Mouse (Mus musculus): ENCODE measurements around the gene 4930502E18Rik. TPM values are rescaled to one million over a fixed set of nuclear protein-coding genes. Genes with fewer than 3 reads are reported as not detected.
"Not testable (repeated sequence)": the region's sequence is repeated elsewhere in the genome, so short reads cannot be mapped to it uniquely, and the experiment has no call there.

The 4930502E18Rik gene
- 0.20 and 0.58 TPM in 2 replicates for polyA plus RNA-seq (2016; fragmentation: Nextera tagmentation; extraction: Ambion mirVana)

DNA sequence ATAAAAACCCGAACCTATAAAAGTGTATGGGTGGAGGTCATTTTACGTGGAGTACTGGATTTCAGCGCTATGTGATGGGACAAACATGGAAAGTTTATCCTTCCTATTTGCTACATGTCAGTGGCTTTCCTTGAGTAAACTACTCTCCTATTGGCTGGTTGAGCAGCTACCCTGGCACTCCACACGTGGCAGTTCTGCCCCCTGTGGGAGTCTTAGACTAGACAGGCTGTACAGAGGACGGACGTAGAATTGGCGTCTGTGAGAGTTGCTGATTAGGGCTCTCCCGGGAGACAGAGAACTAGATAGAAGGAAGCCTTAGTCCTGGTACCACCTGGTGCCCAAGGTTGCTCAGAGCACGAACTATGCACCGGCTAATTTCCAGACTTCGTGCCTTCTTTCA is at the start of gene 4930502E18Rik:
4930502E18Rik (plus strand) TSS at position 231 of the 400 bp plus-strand sequence.
- Histone ChIP-seq H3K4me3 (no peak within 1 kb of the TSS), H3K27me3 (replicated peaks; ENCODE audit: low read depth, poor library complexity, severe bottlenecking) (no peaks in the 10 kb centered on the region), H3K27ac (replicated peaks) (no peak within 1 kb of the TSS), H3K4me1 (no peaks in the 10 kb centered on the region), H3K36me3 (replicated peaks) (no peaks in the 10 kb centered on the region), H3K9me3 (no peaks in the 10 kb centered on the region)
- WGBS = 84% methylated on average over 11 of the region's 11 CpGs
- DNase-seq (ENCODE audit: low spot score) = no peak

DNA sequence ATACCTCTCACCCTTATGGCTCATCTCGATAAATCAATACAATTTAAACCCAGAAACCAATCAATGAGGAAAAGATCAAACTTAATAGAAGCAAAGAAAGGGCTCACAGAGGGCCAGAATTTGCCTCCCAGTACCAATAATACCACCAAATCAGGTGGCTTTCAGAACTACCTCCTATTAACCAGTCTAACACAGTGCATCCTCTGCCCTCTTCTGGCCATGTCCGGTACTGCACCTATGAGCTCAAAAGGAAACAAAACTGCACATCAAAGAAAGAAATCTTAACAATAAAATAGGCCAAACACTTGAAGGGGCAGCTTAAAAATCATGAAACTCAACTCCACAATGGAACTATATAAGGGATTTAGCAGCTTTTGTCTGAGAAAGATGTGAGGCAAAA is 47.7 kb upstream of the 4930502E18Rik start:
- H3K36me3 ChIP-seq (replicated peaks); H3K27ac ChIP-seq (replicated peaks); H3K27me3 ChIP-seq (replicated peaks; ENCODE audit: low read depth, poor library complexity, severe bottlenecking); DNase-seq (ENCODE audit: low spot score); H3K4me1 ChIP-seq; H3K9me3 ChIP-seq; H3K4me3 ChIP-seq: not testable (repeated sequence)
- WGBS = 38% methylated on average over 2 of the region's 2 CpGs

DNA sequence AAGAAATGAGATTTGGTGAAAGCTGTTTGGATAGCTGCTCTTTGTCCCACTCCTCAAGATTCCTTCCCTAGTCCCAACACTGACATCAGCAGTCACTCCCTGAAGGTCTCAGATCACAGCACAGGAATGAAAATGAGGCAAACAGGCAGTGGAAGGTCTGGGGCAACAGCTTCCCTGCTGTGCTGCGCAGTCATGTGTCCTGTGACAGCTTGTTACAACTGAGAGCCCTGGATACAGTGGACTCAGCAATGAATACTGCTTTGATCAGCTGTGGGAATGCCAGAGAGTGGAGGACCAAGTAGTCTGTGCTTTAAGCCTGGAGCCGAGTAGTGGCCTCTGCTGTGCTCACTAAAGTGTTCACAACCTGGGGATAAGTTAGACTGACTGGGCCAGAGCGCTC is 42.0 kb upstream of the 4930502E18Rik start:
- WGBS = 62% methylated on average over 3 of the region's 3 CpGs
- not testable (repeated sequence) for H3K4me3 ChIP-seq; H3K36me3 ChIP-seq (replicated peaks); H3K9me3 ChIP-seq; H3K4me1 ChIP-seq; H3K27ac ChIP-seq (replicated peaks); H3K27me3 ChIP-seq (replicated peaks; ENCODE audit: low read depth, poor library complexity, severe bottlenecking); DNase-seq (ENCODE audit: low spot score)

DNA sequence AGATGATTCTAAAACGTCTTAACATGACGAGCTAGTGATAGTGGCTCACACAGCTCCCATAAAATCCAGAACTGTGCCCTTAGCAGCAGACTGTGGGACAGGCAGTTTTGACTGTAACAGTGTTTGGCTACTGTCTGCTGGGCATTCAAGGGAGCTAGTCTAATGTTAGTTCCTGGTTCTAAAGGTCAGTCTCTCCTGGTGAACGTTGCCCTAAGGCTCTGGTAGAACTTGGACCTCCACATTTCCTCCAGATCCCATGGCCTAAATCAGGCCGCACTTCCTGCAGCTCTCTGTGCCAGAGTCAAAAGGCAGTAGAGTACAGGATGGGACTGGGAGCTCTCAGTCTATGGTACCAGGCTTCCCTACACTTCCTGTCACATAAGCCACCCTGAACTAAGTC is 40.0 kb upstream of the 4930502E18Rik start:
- H3K36me3 ChIP-seq (replicated peaks); H3K4me3 ChIP-seq; H3K27me3 ChIP-seq (replicated peaks; ENCODE audit: low read depth, poor library complexity, severe bottlenecking); H3K9me3 ChIP-seq; DNase-seq (ENCODE audit: low spot score); H3K4me1 ChIP-seq; H3K27ac ChIP-seq (replicated peaks): not testable (repeated sequence)
- 84% methylated on average over 2 of the region's 4 CpGs for WGBS

DNA sequence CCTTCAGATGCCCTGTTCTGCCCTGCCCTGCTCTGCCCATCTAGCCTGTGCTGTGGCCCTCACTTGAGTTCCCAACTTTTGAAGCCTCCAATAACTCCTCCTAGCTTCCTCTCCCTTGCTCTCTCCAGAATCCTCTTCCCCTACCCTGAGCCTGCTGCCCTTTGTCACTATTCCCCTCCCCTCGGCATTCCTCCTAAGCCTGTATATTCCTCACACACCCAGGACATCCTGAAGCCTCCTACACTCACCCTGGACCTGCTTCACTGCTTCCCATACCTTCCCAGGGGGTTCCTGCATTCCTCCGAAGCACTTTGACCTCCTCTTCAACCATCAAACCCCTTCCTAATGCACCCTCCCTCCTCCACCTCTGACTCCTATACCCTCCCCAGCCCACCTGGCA is 32.6 kb upstream of the 4930502E18Rik start:
- Histone ChIP-seq H3K4me1 (no peaks in the 10 kb centered on the region), H3K4me3 (no peak overlapping the region), H3K27ac (replicated peaks) (no peak overlapping the region), H3K9me3 (peaks cover 4% of the 10 kb centered on the region; the same call in 1 of the 2 replicates), H3K36me3 (replicated peaks) (no peaks in the 10 kb centered on the region), H3K27me3 (replicated peaks; ENCODE audit: low read depth, poor library complexity, severe bottlenecking) (no peaks in the 10 kb centered on the region)
- WGBS = 67% methylated on average over 2 of the region's 2 CpGs
- DNase-seq (ENCODE audit: low spot score) = no peak

DNA sequence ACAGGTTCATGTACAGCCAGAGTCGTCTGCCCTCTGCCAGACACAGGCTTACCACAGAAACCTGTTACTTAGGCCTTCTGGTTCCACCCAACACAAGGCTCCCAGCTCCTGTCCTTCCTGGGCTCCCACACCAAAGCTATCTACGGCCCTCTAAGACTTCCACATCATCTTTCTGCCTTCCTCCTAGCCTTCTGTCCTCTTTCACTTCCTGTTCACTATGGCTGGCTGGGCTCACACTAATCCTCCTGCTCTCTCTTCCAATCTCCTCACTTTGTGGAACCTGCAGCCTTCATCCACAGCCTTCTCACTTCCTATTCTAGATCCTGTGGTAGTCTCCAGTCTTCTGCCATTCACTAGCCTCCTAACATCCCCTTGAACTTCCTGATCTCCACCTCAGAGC is 31.5 kb upstream of the 4930502E18Rik start:
- 74% methylated on average over 2 of the region's 2 CpGs for WGBS
- no peak overlapping the region for H3K4me3 ChIP-seq
- peaks cover 4% of the 10 kb centered on the region; the same call in 1 of the 2 replicates for H3K9me3 ChIP-seq
- no peak for DNase-seq (ENCODE audit: low spot score)
- no peaks in the 10 kb centered on the region for H3K36me3 ChIP-seq (replicated peaks)
- H3K27ac ChIP-seq (replicated peaks) = no peak overlapping the region
- H3K27me3 ChIP-seq (replicated peaks; ENCODE audit: low read depth, poor library complexity, severe bottlenecking) = no peaks in the 10 kb centered on the region
- no peaks in the 10 kb centered on the region for H3K4me1 ChIP-seq

DNA sequence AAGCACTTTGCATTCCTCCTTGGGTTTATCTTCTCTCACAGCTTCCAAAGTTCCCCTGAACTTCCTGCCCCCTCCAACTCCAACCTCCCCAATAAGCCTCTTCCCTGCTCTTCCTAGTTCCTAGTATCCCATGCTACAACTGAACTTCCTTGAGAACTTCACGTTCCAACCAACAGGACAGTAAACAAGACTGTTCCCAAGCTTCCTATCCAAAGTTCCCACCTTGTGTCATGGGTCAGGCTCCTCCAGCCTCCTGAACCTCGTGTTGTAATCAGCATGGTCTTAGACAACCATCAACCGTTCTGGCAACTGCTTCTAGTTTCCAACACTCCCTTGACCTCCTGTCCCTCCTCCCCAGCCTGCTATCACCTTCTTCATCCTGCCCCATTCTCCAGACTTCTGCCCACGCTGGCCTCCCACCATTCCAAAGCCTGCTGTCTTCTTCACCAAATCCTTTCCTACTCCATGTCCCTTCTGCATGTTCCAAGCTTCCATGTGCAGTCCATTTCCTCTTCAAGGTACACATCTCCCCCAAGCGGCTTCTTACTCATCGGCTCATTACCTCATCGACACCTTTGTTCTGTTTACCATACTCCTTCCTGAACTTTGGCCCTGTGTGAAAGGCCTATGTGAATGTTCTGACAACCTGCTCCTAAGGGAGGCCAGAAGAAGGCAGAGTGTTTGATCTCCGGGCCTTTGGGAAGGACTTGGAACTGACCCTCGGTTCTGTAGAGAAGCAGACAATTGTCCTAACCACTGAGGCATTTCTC is 30.4 kb upstream of the 4930502E18Rik start:
- no peak for DNase-seq (ENCODE audit: low spot score)
- WGBS = 87% methylated on average over 9 of the region's 9 CpGs
- Histone ChIP-seq H3K27me3 (replicated peaks; ENCODE audit: low read depth, poor library complexity, severe bottlenecking) (no peaks in the 10 kb centered on the region), H3K4me1 (no peaks in the 10 kb centered on the region), H3K4me3 (no peak overlapping the region), H3K9me3 (peaks cover 4% of the 10 kb centered on the region; the same call in 1 of the 2 replicates), H3K36me3 (replicated peaks) (no peaks in the 10 kb centered on the region), H3K27ac (replicated peaks) (no peak overlapping the region)

DNA sequence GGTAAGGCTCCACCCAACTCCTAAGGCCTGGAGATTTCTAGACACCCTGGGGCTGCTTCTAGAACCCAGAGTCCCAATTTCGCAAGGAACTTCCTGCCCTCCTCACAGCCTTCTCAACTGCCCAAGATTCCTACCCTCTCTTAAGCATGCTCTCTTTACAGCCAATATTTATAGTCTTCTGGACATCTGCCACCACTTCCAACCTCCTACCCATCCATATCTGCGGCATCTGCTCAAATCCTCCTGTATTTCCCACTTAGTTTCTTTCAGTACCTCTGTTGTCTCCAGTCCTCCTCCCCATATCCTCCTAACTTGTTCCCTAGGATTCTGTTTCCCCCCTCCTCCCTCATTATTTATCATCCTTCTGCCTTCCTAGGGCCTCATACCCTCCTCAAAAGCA is 25.4 kb upstream of the 4930502E18Rik start:
- Histone ChIP-seq H3K36me3 (replicated peaks) (no peaks in the 10 kb centered on the region), H3K27me3 (replicated peaks; ENCODE audit: low read depth, poor library complexity, severe bottlenecking) (no peaks in the 10 kb centered on the region), H3K4me3 (no peak overlapping the region), H3K4me1 (no peaks in the 10 kb centered on the region), H3K9me3 (no peaks in the 10 kb centered on the region), H3K27ac (replicated peaks) (no peak overlapping the region)
- no peak for DNase-seq (ENCODE audit: low spot score)
- 92% methylated on average over 2 of the region's 2 CpGs for WGBS

DNA sequence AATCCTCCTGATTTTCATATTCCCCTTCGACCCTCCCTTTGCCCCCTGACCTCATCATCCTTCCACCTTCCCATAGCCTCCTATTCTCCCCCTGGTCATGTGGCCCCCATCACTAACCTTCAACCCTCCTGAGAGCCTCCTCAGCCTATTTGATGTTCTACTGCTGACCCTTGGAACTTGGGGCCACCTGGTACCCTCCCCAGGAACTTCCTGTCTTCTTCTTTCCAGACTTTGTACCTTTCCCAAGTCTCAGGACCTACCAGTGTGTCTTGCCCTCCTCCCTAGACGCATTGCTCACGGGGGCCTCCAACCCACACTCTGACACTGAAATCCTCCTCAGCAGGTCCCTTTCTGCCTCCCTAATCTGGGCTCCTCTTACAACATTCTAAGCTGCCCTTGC is 22.0 kb upstream of the 4930502E18Rik start:
- 67% methylated on average over 3 of the region's 3 CpGs for WGBS
- H3K36me3 ChIP-seq (replicated peaks) = no peaks in the 10 kb centered on the region
- DNase-seq (ENCODE audit: low spot score) = no peak

DNA sequence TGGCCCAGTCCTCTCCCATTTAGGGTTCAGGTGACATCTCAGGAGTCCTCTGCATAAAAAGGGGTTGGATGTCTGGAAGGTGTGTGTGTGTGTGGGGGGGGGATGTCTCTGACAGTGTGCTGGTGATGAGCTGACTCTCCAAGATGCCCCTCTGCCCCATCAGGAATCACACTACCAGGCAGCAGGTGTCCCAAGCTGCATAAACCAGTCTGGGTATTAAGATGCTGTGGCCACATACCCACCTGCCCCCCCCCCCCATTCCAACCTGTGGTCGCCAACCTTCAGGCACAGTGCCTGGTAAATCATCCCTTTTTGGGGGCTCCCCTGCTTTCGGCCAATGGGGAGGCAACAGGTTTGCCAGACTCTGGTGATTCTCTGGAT is 8.7 kb upstream of the 4930502E18Rik start:
- Histone ChIP-seq H3K36me3 (replicated peaks) (no peaks in the 10 kb centered on the region), H3K27me3 (replicated peaks; ENCODE audit: low read depth, poor library complexity, severe bottlenecking) (no peaks in the 10 kb centered on the region), H3K4me3 (peak overlapping the region; percentile 50), H3K4me1 (peaks cover 6% of the 10 kb centered on the region), H3K27ac (replicated peaks) (peak overlapping the region; percentile 76), H3K9me3 (no peaks in the 10 kb centered on the region)
- 57% methylated on average over 2 of the region's 2 CpGs for WGBS
- DNase-seq (ENCODE audit: low spot score) = no peak

More for the DNA sequence above, 22.0 kb upstream of the 4930502E18Rik start:
- Histone ChIP-seq H3K9me3 (no peaks in the 10 kb centered on the region), H3K4me3 (no peak overlapping the region), H3K4me1 (no peaks in the 10 kb centered on the region), H3K27me3 (replicated peaks; ENCODE audit: low read depth, poor library complexity, severe bottlenecking) (no peaks in the 10 kb centered on the region), H3K27ac (replicated peaks) (no peak overlapping the region)

DNA sequence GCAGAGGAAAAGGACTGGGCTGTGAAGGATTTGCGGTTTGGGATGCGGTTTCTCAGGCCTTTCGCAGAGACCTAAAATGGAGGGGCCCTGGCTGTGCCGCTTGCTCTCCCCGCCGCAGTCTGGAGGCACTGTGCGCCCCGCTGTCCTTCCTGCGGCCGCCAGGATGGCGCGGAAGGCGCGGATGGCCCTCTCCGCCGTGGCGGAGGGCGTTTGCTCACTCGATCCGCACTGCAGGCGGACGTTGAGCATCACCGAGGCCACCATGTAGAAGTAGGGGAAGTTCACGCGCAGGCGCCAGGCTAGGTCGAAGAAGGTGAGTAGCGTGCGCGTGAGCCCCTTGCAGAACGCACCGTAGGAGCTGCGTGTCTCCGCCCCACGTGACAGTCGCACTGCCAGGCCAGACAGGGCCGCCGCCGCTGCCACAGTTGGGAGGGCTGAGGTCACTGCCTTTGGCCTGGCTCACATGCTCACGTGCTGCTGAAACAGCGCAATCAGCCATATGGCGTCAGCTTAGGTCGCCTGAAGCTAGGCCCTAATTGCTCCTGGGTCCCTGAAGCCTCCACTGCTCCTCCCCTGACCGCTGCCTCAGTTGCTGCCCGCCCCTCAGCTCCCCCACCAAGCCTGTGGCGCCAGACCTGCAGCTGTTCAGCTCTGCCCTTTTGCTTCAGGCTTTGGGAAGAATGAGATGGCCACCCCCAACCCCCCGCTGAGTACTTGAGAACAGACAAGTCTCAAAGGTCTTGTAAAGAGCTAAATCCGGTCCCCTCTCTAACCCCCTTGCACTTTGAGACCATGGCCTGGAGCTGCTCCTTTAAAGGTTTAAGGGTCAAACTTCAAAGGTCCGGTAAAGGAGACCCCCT is 8.1 kb upstream of the 4930502E18Rik start:
- peak overlapping the region; percentile 76 for H3K27ac ChIP-seq (replicated peaks)
- no peaks in the 10 kb centered on the region for H3K9me3 ChIP-seq
- peaks cover 6% of the 10 kb centered on the region for H3K4me1 ChIP-seq
- no peaks in the 10 kb centered on the region for H3K27me3 ChIP-seq (replicated peaks; ENCODE audit: low read depth, poor library complexity, severe bottlenecking)
- peak; percentile 77 for DNase-seq (ENCODE audit: low spot score)
- peak overlapping the region; percentile 50 for H3K4me3 ChIP-seq
- H3K36me3 ChIP-seq (replicated peaks) = no peaks in the 10 kb centered on the region
- WGBS = 18% methylated on average over 49 of the region's 49 CpGs

DNA sequence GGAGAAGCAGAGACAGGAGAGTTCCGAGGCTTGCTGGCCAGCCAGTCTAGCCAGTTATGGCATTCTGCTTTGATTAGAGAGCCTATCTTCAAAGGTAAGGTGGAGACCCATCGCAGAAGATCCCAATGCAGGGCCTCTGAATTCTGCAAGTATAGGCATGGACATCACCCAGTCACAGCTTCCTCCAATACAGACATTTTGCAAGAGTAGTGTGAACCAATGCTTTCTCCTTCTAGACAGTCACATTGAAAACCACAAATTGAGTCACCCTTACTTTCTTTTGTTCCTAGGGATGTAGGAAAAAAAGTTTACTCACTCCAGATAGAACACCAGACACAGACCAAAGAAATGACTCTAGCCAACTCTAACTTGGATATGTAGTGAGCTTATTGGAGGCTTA is 4.3 kb downstream of the 4930502E18Rik start:
- WGBS = 87% methylated on average over 2 of the region's 2 CpGs
- Histone ChIP-seq H3K27me3 (replicated peaks; ENCODE audit: low read depth, poor library complexity, severe bottlenecking) (no peaks in the 10 kb centered on the region), H3K4me3 (no peak overlapping the region), H3K9me3 (no peaks in the 10 kb centered on the region), H3K4me1 (no peaks in the 10 kb centered on the region), H3K36me3 (replicated peaks) (no peaks in the 10 kb centered on the region), H3K27ac (replicated peaks) (no peak overlapping the region)
- DNase-seq (ENCODE audit: low spot score) = no peak

DNA sequence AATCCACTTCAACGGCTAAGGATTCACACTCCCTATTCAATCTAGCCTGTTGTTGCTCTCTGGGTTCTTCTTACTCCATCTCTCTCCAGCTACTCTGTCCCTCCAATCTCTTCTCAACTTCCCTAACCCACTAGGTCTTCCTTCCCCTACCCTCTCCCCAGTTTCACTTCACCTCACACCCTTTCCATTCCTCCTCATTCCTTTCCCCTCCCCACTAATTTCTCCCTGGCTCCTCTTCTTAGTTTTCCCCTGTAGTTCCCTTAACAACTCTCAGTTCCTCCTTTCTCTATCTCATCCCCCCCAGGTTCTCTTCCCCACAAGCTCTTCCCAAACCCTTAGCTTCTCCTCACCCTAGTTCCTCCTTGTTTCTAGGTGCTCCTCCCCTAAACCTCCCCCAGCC is 28.2 kb downstream of the 4930502E18Rik start:
- Histone ChIP-seq H3K36me3 (replicated peaks) (no peaks in the 10 kb centered on the region), H3K9me3 (peaks cover 19% of the 10 kb centered on the region), H3K27ac (replicated peaks) (no peak overlapping the region), H3K4me3 (no peak overlapping the region), H3K4me1 (no peaks in the 10 kb centered on the region), H3K27me3 (replicated peaks; ENCODE audit: low read depth, poor library complexity, severe bottlenecking) (no peaks in the 10 kb centered on the region)
- no peak for DNase-seq (ENCODE audit: low spot score)
- WGBS = 86% methylated on average over 1 of the region's 1 CpGs

Data from embryonic facial prominence, embryonic 10.5 days (tissue).